Mouse (Mus musculus): ENCODE measurements at regions not wholly inside any gene's neighbourhood (a gene's known extent, or its start where the extent isn't known, plus 50 kb on each side); places are given as distances from the start of the nearest gene placed in this dataset.

- no peaks in the 10 kb centered on the region for H3K36me3 ChIP-seq (ENCODE audit: insufficient read depth, low read length)
- peaks cover 4% of the 10 kb centered on the region; the same call in 1 of the 2 replicates for H3K27me3 ChIP-seq (ENCODE audit: insufficient read depth, low read length)
- no peak for TF ChIP-seq NANOG (IDR thresholded peaks at IDR 0.05; ENCODE audit: borderline replicate concordance, low read length)
- no peak for TF ChIP-seq CTCF (conservative IDR thresholded peaks at IDR 0.05; ENCODE audit: low read length)
- TF ChIP-seq POU5F1 (IDR thresholded peaks at IDR 0.05; ENCODE audit: borderline replicate concordance, low read length), result no peak
These were observed 52.9 kb upstream of the Errfi1 start for GRCm38 (mm10) chr4:150800774-150801173.

DNA sequence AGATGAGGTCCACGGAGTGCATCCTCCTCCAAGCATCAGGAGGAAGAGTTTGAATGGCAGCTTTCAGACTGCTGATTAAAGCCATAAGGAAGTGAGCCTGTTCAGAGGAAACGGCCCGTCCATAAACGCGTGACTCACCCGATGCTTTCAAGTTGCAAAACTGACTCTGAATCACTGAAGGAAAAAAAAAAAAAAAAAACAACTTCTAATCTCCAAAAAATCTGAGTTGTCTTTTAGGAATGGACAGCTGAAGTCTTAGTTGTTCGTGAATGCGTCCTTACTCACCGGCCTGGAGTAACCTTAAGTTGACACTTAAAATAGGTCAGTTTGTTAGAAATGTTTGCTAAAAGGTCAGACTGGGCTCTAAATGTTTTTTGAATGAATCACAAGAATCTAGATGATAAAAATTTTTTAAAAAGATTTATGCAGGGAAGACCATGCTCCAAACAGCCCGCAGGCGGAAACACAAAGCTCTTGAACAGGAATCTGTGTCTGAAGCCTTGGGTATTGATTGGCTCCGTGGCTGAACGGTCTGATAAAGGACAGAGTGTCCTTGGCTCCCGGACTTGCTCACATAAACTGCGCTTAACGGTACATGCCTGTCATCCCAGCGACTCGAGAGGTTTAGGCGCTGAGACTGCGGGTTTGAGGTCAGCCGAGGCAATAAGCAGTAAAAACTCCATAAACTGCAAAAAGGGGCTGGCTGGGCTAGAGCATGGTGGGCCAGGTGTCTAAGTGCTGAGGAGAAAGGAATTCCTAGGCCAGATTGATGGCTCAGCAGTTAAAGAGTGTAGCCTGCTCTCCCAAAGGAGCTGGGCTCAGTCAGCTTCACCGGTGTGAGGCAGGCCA is 53.9 kb upstream of the Errfi1 start:
- Histone ChIP-seq H3K4me3 (replicated peaks; ENCODE audit: low read length) (no peak overlapping the region), H3K36me3 (ENCODE audit: insufficient read depth, low read length) (no peaks in the 10 kb centered on the region), H3K4me1 (replicated peaks; ENCODE audit: low read depth, low read length) (peaks cover 23% of the 10 kb centered on the region), H3K9me3 (ENCODE audit: low read length) (no peaks in the 10 kb centered on the region), H3K27me3 (ENCODE audit: insufficient read depth, low read length) (peaks cover 4% of the 10 kb centered on the region; the same call in 1 of the 2 replicates)
- TF ChIP-seq CTCF (conservative IDR thresholded peaks at IDR 0.05; ENCODE audit: low read length), result no peak
- TF ChIP-seq POU5F1 (IDR thresholded peaks at IDR 0.05; ENCODE audit: borderline replicate concordance, low read length), result no peak
- no peak for TF ChIP-seq NANOG (IDR thresholded peaks at IDR 0.05; ENCODE audit: borderline replicate concordance, low read length)

More at GRCm38 (mm10) chr4:150800774-150801173, 52.9 kb upstream of the Errfi1 start:
- Histone ChIP-seq H3K4me1 (replicated peaks; ENCODE audit: low read depth, low read length) (peaks cover 23% of the 10 kb centered on the region), H3K4me3 (replicated peaks; ENCODE audit: low read length) (no peak overlapping the region), H3K9me3 (ENCODE audit: low read length) (no peaks in the 10 kb centered on the region)

DNA sequence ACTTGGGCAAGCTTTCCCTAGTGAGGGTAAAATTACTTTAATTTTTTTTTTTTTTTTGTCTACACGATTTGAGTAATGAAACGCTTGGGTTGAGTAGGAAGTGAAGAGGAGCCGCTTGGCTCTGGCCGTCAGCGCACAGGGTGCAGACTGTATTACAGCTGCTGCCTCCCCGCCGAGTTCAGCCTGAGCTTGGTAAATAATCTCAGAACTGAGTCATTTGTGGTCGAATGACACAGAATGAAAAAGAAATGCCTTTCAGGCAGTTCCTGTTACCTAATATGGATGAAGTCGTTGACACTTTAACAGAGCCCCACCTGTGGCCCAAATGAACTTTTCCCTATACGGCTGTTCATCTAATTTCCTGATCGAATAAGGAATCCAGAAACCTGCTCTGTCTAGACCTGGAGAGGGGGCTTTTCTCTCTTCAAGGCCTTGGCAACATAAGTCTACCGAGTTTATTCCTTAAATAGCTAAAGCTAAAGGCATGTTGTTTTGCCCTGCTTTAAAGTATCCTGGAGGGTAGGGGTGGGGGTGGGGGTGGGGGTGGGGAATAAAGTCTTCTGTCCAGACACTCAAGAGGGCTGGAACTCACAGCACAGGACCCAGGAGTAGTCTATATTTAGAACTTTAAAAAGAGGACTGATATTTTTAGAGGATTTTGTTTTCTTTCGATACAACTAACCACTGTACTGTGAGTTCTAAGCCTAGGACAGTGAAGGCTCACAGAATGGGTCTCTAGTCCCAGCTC is 54.8 kb upstream of the Errfi1 start:
- H3K4me3 ChIP-seq (replicated peaks; ENCODE audit: low read length), result no peak overlapping the region
- no peaks in the 10 kb centered on the region for H3K9me3 ChIP-seq (ENCODE audit: low read length)
- peaks cover 4% of the 10 kb centered on the region; the same call in 1 of the 2 replicates for H3K27me3 ChIP-seq (ENCODE audit: insufficient read depth, low read length)
- H3K36me3 ChIP-seq (ENCODE audit: insufficient read depth, low read length), result no peaks in the 10 kb centered on the region
- no peak for TF ChIP-seq POU5F1 (IDR thresholded peaks at IDR 0.05; ENCODE audit: borderline replicate concordance, low read length)
- no peak for TF ChIP-seq NANOG (IDR thresholded peaks at IDR 0.05; ENCODE audit: borderline replicate concordance, low read length)
- TF ChIP-seq CTCF (conservative IDR thresholded peaks at IDR 0.05; ENCODE audit: low read length), result no peak
- H3K4me1 ChIP-seq (replicated peaks; ENCODE audit: low read depth, low read length), result peaks cover 19% of the 10 kb centered on the region

DNA sequence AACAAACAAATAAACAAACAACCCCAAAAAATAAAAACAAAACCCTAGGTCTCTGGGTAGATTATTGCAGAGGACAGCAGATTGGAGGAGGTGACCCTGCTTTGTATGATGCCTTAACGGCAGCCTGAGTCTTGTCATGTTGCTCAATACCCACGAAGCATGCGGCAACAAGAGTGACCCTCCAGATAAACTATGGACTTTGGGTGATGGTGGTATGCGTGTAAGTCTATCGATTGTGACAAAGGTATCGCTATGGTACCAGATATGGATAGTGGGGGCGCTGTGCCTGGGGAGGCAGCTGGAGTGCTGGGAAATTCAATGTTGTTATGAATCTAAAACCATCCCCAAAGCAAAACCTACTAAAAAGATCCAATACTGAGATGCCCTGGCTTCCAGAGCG is 55.4 kb upstream of the Errfi1 start:
- Histone ChIP-seq H3K4me1 (replicated peaks; ENCODE audit: low read depth, low read length) (peaks cover 17% of the 10 kb centered on the region), H3K4me3 (replicated peaks; ENCODE audit: low read length) (no peak overlapping the region), H3K27me3 (ENCODE audit: insufficient read depth, low read length) (peaks cover 4% of the 10 kb centered on the region; the same call in 1 of the 2 replicates), H3K9me3 (ENCODE audit: low read length) (no peaks in the 10 kb centered on the region), H3K36me3 (ENCODE audit: insufficient read depth, low read length) (no peaks in the 10 kb centered on the region)
- TF ChIP-seq CTCF (conservative IDR thresholded peaks at IDR 0.05; ENCODE audit: low read length) (no peak), NANOG (IDR thresholded peaks at IDR 0.05; ENCODE audit: borderline replicate concordance, low read length) (no peak), POU5F1 (IDR thresholded peaks at IDR 0.05; ENCODE audit: borderline replicate concordance, low read length) (no peak)

GRCm38 (mm10) chr4:150797057-150797456 is 56.7 kb upstream of the Errfi1 start:
- Histone ChIP-seq H3K4me3 (replicated peaks; ENCODE audit: low read length) (no peak overlapping the region), H3K9me3 (ENCODE audit: low read length) (no peaks in the 10 kb centered on the region), H3K36me3 (ENCODE audit: insufficient read depth, low read length) (no peaks in the 10 kb centered on the region), H3K4me1 (replicated peaks; ENCODE audit: low read depth, low read length) (peaks cover 21% of the 10 kb centered on the region), H3K27me3 (ENCODE audit: insufficient read depth, low read length) (peaks cover 4% of the 10 kb centered on the region; the same call in 1 of the 2 replicates)
- TF ChIP-seq POU5F1 (IDR thresholded peaks at IDR 0.05; ENCODE audit: borderline replicate concordance, low read length) (no peak), CTCF (conservative IDR thresholded peaks at IDR 0.05; ENCODE audit: low read length) (no peak), NANOG (IDR thresholded peaks at IDR 0.05; ENCODE audit: borderline replicate concordance, low read length) (no peak)

- peaks cover 19% of the 10 kb centered on the region for H3K4me1 ChIP-seq (replicated peaks; ENCODE audit: low read depth, low read length)
- H3K9me3 ChIP-seq (ENCODE audit: low read length), result no peaks in the 10 kb centered on the region
- no peak overlapping the region for H3K4me3 ChIP-seq (replicated peaks; ENCODE audit: low read length)
- no peaks in the 10 kb centered on the region for H3K36me3 ChIP-seq (ENCODE audit: insufficient read depth, low read length)
- TF ChIP-seq POU5F1 (IDR thresholded peaks at IDR 0.05; ENCODE audit: borderline replicate concordance, low read length) (no peak), CTCF (conservative IDR thresholded peaks at IDR 0.05; ENCODE audit: low read length) (no peak)
- peaks cover 4% of the 10 kb centered on the region; the same call in 1 of the 2 replicates for H3K27me3 ChIP-seq (ENCODE audit: insufficient read depth, low read length)
These were observed 58.8 kb upstream of the Errfi1 start for GRCm38 (mm10) chr4:150794878-150795277.

DNA sequence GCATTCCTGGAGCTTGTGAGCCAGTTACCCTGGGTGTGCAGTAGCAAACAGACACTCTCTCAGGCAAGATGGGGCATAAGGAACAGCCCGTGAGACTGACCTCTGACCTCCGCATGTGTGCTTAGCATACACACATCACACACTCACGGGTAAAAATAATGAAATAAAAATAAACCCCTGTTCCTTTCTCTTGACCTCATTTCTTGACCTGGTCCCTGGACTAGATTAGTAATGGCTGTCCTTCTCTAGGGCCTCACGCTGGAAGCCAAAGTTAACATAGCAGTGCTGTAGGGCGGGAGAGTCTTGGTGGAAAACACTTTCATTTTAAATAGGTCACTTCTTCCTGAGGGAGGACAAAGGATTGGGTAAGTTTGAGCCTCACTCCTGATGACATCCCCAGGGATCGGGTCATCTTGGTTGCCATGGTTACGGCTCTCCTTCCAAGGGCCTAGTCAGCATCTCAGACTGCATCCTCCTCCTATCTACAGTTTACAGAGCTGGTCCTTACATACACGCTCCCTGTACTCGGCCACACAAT is 59.4 kb upstream of the Errfi1 start:
- Histone ChIP-seq H3K4me1 (replicated peaks; ENCODE audit: low read depth, low read length) (peaks cover 15% of the 10 kb centered on the region), H3K27me3 (ENCODE audit: insufficient read depth, low read length) (peaks cover 4% of the 10 kb centered on the region; the same call in 1 of the 2 replicates), H3K9me3 (ENCODE audit: low read length) (no peaks in the 10 kb centered on the region), H3K4me3 (replicated peaks; ENCODE audit: low read length) (no peak overlapping the region), H3K36me3 (ENCODE audit: insufficient read depth, low read length) (no peaks in the 10 kb centered on the region)
- TF ChIP-seq CTCF (conservative IDR thresholded peaks at IDR 0.05; ENCODE audit: low read length) (no peak), NANOG (IDR thresholded peaks at IDR 0.05; ENCODE audit: borderline replicate concordance, low read length) (no peak), POU5F1 (IDR thresholded peaks at IDR 0.05; ENCODE audit: borderline replicate concordance, low read length) (no peak)

DNA sequence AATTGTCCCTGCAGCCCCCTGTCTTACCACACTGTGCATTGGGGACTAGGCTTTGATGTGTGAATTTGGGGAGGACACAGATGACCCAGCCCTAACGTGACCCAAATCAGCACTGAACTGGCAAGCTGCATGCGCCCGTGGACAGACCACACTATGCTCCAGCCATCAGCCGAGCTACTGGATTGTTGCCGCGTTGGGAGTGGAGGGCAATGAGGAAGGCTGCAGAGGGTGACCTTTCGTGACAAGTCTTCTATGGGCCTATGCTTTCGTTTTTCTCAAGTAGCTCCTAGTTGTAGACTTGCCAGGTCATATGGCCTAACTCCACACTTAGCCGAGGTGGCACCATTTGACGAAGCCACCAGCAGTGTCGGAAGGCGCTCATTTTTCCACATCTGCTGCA is 60.6 kb upstream of the Errfi1 start:
- H3K27me3 ChIP-seq (ENCODE audit: insufficient read depth, low read length), result peaks cover 4% of the 10 kb centered on the region; the same call in 1 of the 2 replicates
- H3K4me3 ChIP-seq (replicated peaks; ENCODE audit: low read length), result no peak overlapping the region
- H3K4me1 ChIP-seq (replicated peaks; ENCODE audit: low read depth, low read length), result peaks cover 15% of the 10 kb centered on the region
- H3K36me3 ChIP-seq (ENCODE audit: insufficient read depth, low read length), result no peaks in the 10 kb centered on the region
- TF ChIP-seq POU5F1 (IDR thresholded peaks at IDR 0.05; ENCODE audit: borderline replicate concordance, low read length), result no peak
- no peak for TF ChIP-seq CTCF (conservative IDR thresholded peaks at IDR 0.05; ENCODE audit: low read length)
- no peak for TF ChIP-seq NANOG (IDR thresholded peaks at IDR 0.05; ENCODE audit: borderline replicate concordance, low read length)
- H3K9me3 ChIP-seq (ENCODE audit: low read length), result no peaks in the 10 kb centered on the region

Data from E14TG2a.4 (cell line).